Mouse (Mus musculus): Measurements from ENCODE around the gene Mn1.

DNA sequence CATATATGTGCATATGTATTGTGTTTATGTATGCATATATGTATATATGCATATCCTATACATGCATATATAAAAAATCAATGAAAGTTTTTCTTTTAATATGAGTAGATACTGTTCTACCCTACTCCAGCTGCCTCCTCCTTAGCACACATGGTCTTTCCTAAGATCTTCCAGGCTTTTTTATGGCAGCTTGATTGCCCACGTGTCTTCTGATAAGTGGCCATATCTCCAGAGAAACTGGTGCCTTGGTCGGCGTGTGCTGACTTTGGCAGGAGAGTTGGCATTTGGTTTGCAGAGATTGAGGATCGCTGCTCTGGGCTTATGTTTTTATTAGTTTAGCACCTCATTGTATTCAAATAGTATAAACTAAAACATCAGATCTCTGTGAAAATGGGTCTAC lies 68.7 kb downstream of the Mn1 start:
- no peak for TF ChIP-seq GATA1 (IDR thresholded peaks at IDR 0.05; ENCODE audit: low read depth, low read length)
- TF ChIP-seq CTCF (IDR thresholded peaks at IDR 0.05 in 2 of 3, conservative IDR thresholded peaks at IDR 0.05 in 1 of 3; ENCODE audit: control insufficient read depth in 1 of 3, insufficient read depth in 1 of 3, low read depth in 2 of 3, low read length in 3 of 3, poor library complexity in 1 of 3, severe bottlenecking in 1 of 3): no peak
- no peak for TF ChIP-seq TBP (IDR thresholded peaks at IDR 0.05; ENCODE audit: low read depth, low read length)
- TF ChIP-seq MXI1 (IDR thresholded peaks at IDR 0.05; ENCODE audit: low read depth, low read length): no peak
- TF ChIP-seq EP300 (IDR thresholded peaks at IDR 0.05; ENCODE audit: low read depth in 1 of 2, low read length in 2 of 2): no peak
- TF ChIP-seq SIN3A (IDR thresholded peaks at IDR 0.05; ENCODE audit: low read length): no peak
- TF ChIP-seq UBTF (IDR thresholded peaks at IDR 0.05; ENCODE audit: borderline replicate concordance, insufficient read depth, low read depth, low read length): no peak
- TF ChIP-seq MAFK (IDR thresholded peaks at IDR 0.05; ENCODE audit: borderline replicate concordance, low read depth, low read length): no peak
- no peak for TF ChIP-seq MAX (IDR thresholded peaks at IDR 0.05; ENCODE audit: low read length)
- TF ChIP-seq SMC3 (IDR thresholded peaks at IDR 0.05; ENCODE audit: low read depth, low read length): no peak
- TF ChIP-seq USF1 (IDR thresholded peaks at IDR 0.05; ENCODE audit: low read depth, low read length): no peak
- TF ChIP-seq POLR2AphosphoS2 (IDR thresholded peaks at IDR 0.05; ENCODE audit: low read length): no peak
- no peak for TF ChIP-seq ZNF384 (IDR thresholded peaks at IDR 0.05; ENCODE audit: low read depth, low read length)

Measured in MEL (cell line).